In the genomic region with DNA sequence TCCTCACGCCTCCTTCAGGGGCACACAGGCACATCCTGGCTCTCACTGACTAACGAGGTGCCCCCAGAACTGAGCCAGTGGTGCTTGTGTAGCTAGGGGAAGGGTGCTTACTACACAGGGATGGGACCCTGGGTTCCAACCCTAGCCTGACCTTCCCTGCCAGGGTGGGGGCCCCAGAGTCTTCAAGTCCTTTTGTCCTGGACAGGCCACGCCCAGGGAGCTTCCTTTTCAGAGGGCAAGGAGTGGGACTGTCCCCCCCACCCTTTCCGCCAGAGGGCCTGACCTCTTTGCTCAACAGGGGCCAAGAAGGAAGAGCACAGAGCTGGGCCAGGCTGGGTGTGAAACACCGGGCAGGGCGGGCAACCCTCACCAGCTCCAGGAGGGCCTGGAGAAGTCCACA, we compare ENCODE assay signal across 10 mouse cellular contexts. TPM values are rescaled to one million over a fixed set of nuclear protein-coding genes. Genes with fewer than 3 reads are reported as not detected.
DNase-seq lines count a peak whose midpoint lies in the region; ATAC-seq and TF ChIP-seq lines count a peak whose summit lies in the region.
"Had no signal": no experiment of that assay in that cellular context is flagged by ENCODE, and none has a peak within 500 bp of the region (broad histone marks: within the 10 kb centered on the region; RNA-seq: fewer than 3 reads in every experiment).

No protein-coding gene starts in this region.

- no peak overlapping the region for H3K9ac ChIP-seq in intestine, embryonic 16.5 days (ENCODE audit: low read depth, low read length)
- no peak overlapping the region for H3K9ac ChIP-seq in intestine, postnatal 0 days (ENCODE audit: low read depth, low read length)
- H3K9ac ChIP-seq in kidney, embryonic 16.5 days (replicated peaks; ENCODE audit: low read length): no peak overlapping the region

- H3K4me2 ChIP-seq in intestine, embryonic 16.5 days (ENCODE audit: low read depth, low read length): no peak overlapping the region
- no peak overlapping the region for H3K4me2 ChIP-seq in intestine, postnatal 0 days (replicated peaks; ENCODE audit: low read depth)
- no peak overlapping the region for H3K4me2 ChIP-seq in kidney, embryonic 16.5 days (replicated peaks; ENCODE audit: low read depth, low read length)

- no peaks in the 10 kb centered on the region for H3K9me3 ChIP-seq in intestine, embryonic 16.5 days (ENCODE audit: control insufficient read depth, low read length)
- no peaks in the 10 kb centered on the region for H3K9me3 ChIP-seq in intestine, postnatal 0 days (ENCODE audit: control insufficient read depth)
- no peaks in the 10 kb centered on the region for H3K9me3 ChIP-seq in kidney, embryonic 16.5 days (ENCODE audit: low read length)

- no peaks in the 10 kb centered on the region for H3K36me3 ChIP-seq in intestine, embryonic 16.5 days (ENCODE audit: control insufficient read depth, insufficient read depth, low read length)
- H3K36me3 ChIP-seq in intestine, postnatal 0 days (ENCODE audit: control insufficient read depth, insufficient read depth): no peaks in the 10 kb centered on the region
- no peaks in the 10 kb centered on the region for H3K36me3 ChIP-seq in kidney, embryonic 16.5 days (ENCODE audit: insufficient read depth, low read length)

- no peak for TF ChIP-seq CTCF in intestine, postnatal 0 days (IDR thresholded peaks at IDR 0.05; ENCODE audit: low read depth)

- ATAC-seq in intestine, embryonic 16.5 days: 0 out of 2 replicates have a peak, but pooled peaks have one; percentile 26
- no peak for ATAC-seq in intestine, postnatal 0 days
- ATAC-seq in kidney, embryonic 16.5 days (ENCODE audit: low FRiP score, low TSS enrichment): no peak

- no peak overlapping the region for H3K4me3 ChIP-seq in intestine, embryonic 16.5 days (ENCODE audit: low read length)
- no peak overlapping the region for H3K4me3 ChIP-seq in intestine, postnatal 0 days (ENCODE audit: low read depth, low read length)
- no peak overlapping the region for H3K4me3 ChIP-seq in brown adipose tissue, adult 24 weeks (ENCODE audit: insufficient read depth, low read depth, low read length)
- no peak overlapping the region for H3K4me3 ChIP-seq in kidney, embryonic 16.5 days (ENCODE audit: low read length)

- H3K27ac ChIP-seq in intestine, embryonic 16.5 days (ENCODE audit: low read length): no peak overlapping the region
- H3K27ac ChIP-seq in intestine, postnatal 0 days (ENCODE audit: low read depth, low read length): no peak overlapping the region
- peak overlapping the region; percentile 97 for H3K27ac ChIP-seq in brown adipose tissue, adult 24 weeks (replicated peaks; ENCODE audit: low read depth, low read length)
- peak overlapping the region; percentile 4; the same call in 1 of the 2 replicates for H3K27ac ChIP-seq in kidney, embryonic 16.5 days (ENCODE audit: low read length)

- peaks cover 9% of the 10 kb centered on the region; the same call in 1 of the 2 replicates for H3K4me1 ChIP-seq in intestine, embryonic 16.5 days (ENCODE audit: control insufficient read depth, insufficient read depth, low read length)
- no peaks in the 10 kb centered on the region for H3K4me1 ChIP-seq in intestine, postnatal 0 days (replicated peaks; ENCODE audit: control insufficient read depth, insufficient read depth, low read length)
- peaks cover 35% of the 10 kb centered on the region for H3K4me1 ChIP-seq in brown adipose tissue, adult 24 weeks (ENCODE audit: control insufficient read depth, insufficient read depth, insufficient read length, low read length)
- H3K4me1 ChIP-seq in kidney, embryonic 16.5 days (ENCODE audit: insufficient read depth, low read length): peaks cover 21% of the 10 kb centered on the region

- DNase-seq in lung, postnatal 25 days (ENCODE audit: low spot score): peak; percentile 80
- no peak for DNase-seq in c-Kit-positive CD71-positive TER-119-positive erythroid progenitor cells, embryonic 14.5 days (ENCODE audit: low spot score)
- DNase-seq in frontal cortex, postnatal 14 days (ENCODE audit: low spot score in 2 of 2): no peak
- no peak for DNase-seq in spleen, postnatal 4 days (ENCODE audit: low spot score in 2 of 2)
- DNase-seq: layer of hippocampus, adult 9-11 months; thymus, postnatal 36 days had no signal

- H3K27me3 ChIP-seq in intestine, embryonic 16.5 days (replicated peaks; ENCODE audit: control insufficient read depth, insufficient read depth, low read length): no peaks in the 10 kb centered on the region
- no peaks in the 10 kb centered on the region for H3K27me3 ChIP-seq in intestine, postnatal 0 days (replicated peaks; ENCODE audit: control insufficient read depth, insufficient read depth, low read length)
- no peaks in the 10 kb centered on the region for H3K27me3 ChIP-seq in kidney, embryonic 16.5 days (ENCODE audit: insufficient read depth, low read length)

- WGBS in intestine, embryonic 16.5 days: 66% methylated on average over 6 of the region's 6 CpGs
- 64% methylated on average over 6 of the region's 6 CpGs for WGBS in intestine, postnatal 0 days
- WGBS in kidney, embryonic 16.5 days: 75% methylated on average over 6 of the region's 6 CpGs

RNA-seq across cellular contexts. Expression of a gene that starts 58.4 kb away (rescaled TPM):
- 6.5 and 9.8 TPM in 2 replicates for polyA plus RNA-seq in intestine, embryonic 16.5 days (2015; fragmentation: Nextera tagmentation; extraction: Ambion mirVana)
- polyA plus RNA-seq in intestine, postnatal 0 days (2015; fragmentation: Nextera tagmentation; extraction: Ambion mirVana): 13.1 and 15.2 TPM in 2 replicates
- polyA plus RNA-seq in brown adipose tissue, adult 24 weeks (2012; ENCODE audit: insufficient read depth, insufficient read length, missing spikeins): 20.1 and 24.6 TPM in 2 replicates
- polyA plus RNA-seq in kidney, embryonic 16.5 days (2015; fragmentation: Nextera tagmentation; extraction: Ambion mirVana): 11.8 TPM in 2 replicates

Comparison
In these comparisons a context has a peak if more than half of its experiments do, and no peak if none do; other contexts are left out.
1. H3K27ac ChIP-seq: peak in brown adipose tissue, adult 24 weeks (single experiment) and kidney, embryonic 16.5 days (single experiment); none in intestine, embryonic 16.5 days (single experiment) and intestine, postnatal 0 days (single experiment).